Mouse (Mus musculus) olfactory bulb, adult 2 months (tissue): ENCODE measurements around the gene Slc25a19.

Experiments used
- CTCF ChIP-seq: fragments of 200-500 bp; IDR thresholded peaks from 2 replicates; pipeline ENCODE4 v1.5.1; 2012; ENCODE audit warnings: low read depth, mild to moderate bottlenecking, low read length, moderate library complexity; ENCODE audit not compliant: insufficient read depth
- POLR2A ChIP-seq: fragments of 200-500 bp; IDR thresholded peaks from 2 replicates; pipeline ENCODE4 v1.6.1; 2012; ENCODE audit warnings: mild to moderate bottlenecking, low read depth, low read length, moderate library complexity; ENCODE audit not compliant: insufficient read depth

DNA sequence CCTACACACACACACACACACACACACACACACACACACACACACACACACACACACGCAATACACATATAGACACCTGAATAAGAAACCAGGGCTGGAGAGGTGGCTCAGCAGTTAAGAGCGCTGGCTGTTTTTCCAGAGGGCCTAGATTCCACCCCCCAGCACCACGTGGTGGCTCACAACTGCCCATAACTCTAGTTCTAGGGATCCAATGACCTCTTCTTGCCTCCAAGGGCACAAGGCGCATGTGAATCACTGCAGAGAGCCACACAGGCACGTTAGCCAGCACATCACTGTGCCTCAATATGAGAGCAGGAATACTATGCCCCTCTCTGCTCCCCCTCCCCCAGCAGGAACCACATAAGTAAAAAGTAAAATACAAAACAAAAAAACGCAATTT, 11.2 kb downstream of the Slc25a19 start:
- TF ChIP-seq POLR2A (no peak), CTCF (no peak)
